Mouse (Mus musculus): ENCODE results near the gene Cnot10.
"Not testable (repeated sequence)": the region's sequence is repeated elsewhere in the genome, so short reads cannot be mapped to it uniquely, and the experiment has no call there.

The Cnot10 gene

GRCm38 (mm10) chr9:114650938-114651634, 11.1 kb upstream of the Cnot10 start:
- no peak for ATAC-seq (ENCODE audit: insufficient number of reproducible peaks, low FRiP score, low TSS enrichment)

- no peak for ATAC-seq (ENCODE audit: insufficient number of reproducible peaks, low FRiP score, low TSS enrichment)
Measured at GRCm38 (mm10) chr9:114649371-114649770, 9.4 kb upstream of the Cnot10 start.

- not testable (repeated sequence) for ATAC-seq (ENCODE audit: insufficient number of reproducible peaks, low FRiP score, low TSS enrichment)
Measured at GRCm38 (mm10) chr9:114648472-114648871, 8.5 kb upstream of the Cnot10 start.

GRCm38 (mm10) chr9:114647506-114648432, 7.8 kb upstream of the Cnot10 start:
- ATAC-seq (ENCODE audit: insufficient number of reproducible peaks, low FRiP score, low TSS enrichment) = no peak

- ATAC-seq (ENCODE audit: insufficient number of reproducible peaks, low FRiP score, low TSS enrichment) = no peak
Measured at GRCm38 (mm10) chr9:114646556-114647505, 6.8 kb upstream of the Cnot10 start.

GRCm38 (mm10) chr9:114639186-114639748, 717 bp downstream of the Cnot10 start:
- no peak for ATAC-seq (ENCODE audit: insufficient number of reproducible peaks, low FRiP score, low TSS enrichment)

GRCm38 (mm10) chr9:114636751-114637150, 3.2 kb downstream of the Cnot10 start:
- ATAC-seq (ENCODE audit: insufficient number of reproducible peaks, low FRiP score, low TSS enrichment) = no peak

- no peak for ATAC-seq (ENCODE audit: insufficient number of reproducible peaks, low FRiP score, low TSS enrichment)
Measured at GRCm38 (mm10) chr9:114636150-114636549, 3.8 kb downstream of the Cnot10 start.

- no peak for ATAC-seq (ENCODE audit: insufficient number of reproducible peaks, low FRiP score, low TSS enrichment)
Measured at GRCm38 (mm10) chr9:114632331-114632730, 7.7 kb downstream of the Cnot10 start.

- ATAC-seq (ENCODE audit: insufficient number of reproducible peaks, low FRiP score, low TSS enrichment) = no peak
Measured at GRCm38 (mm10) chr9:114626726-114627125, 13.3 kb downstream of the Cnot10 start.

GRCm38 (mm10) chr9:114624178-114624577, 15.8 kb downstream of the Cnot10 start:
- ATAC-seq (ENCODE audit: insufficient number of reproducible peaks, low FRiP score, low TSS enrichment) = no peak

- no peak for ATAC-seq (ENCODE audit: insufficient number of reproducible peaks, low FRiP score, low TSS enrichment)
Measured at GRCm38 (mm10) chr9:114621149-114621548, 18.8 kb downstream of the Cnot10 start.

- no peak for ATAC-seq (ENCODE audit: insufficient number of reproducible peaks, low FRiP score, low TSS enrichment)
Measured at GRCm38 (mm10) chr9:114614176-114614953, 25.6 kb downstream of the Cnot10 start.

- ATAC-seq (ENCODE audit: insufficient number of reproducible peaks, low FRiP score, low TSS enrichment) = no peak
Measured at GRCm38 (mm10) chr9:114613026-114613425, 27.0 kb downstream of the Cnot10 start.

- no peak for ATAC-seq (ENCODE audit: insufficient number of reproducible peaks, low FRiP score, low TSS enrichment)
Measured at GRCm38 (mm10) chr9:114612566-114612965, 27.4 kb downstream of the Cnot10 start.

- ATAC-seq (ENCODE audit: insufficient number of reproducible peaks, low FRiP score, low TSS enrichment) = no peak
Measured at GRCm38 (mm10) chr9:114610266-114610665, 29.7 kb downstream of the Cnot10 start.

GRCm38 (mm10) chr9:114603876-114604540, 36.0 kb downstream of the Cnot10 start:
- ATAC-seq (ENCODE audit: insufficient number of reproducible peaks, low FRiP score, low TSS enrichment) = peak; percentile 40; the same call in 1 of the 2 replicates

GRCm38 (mm10) chr9:114601096-114601495, 38.9 kb downstream of the Cnot10 start:
- no peak for ATAC-seq (ENCODE audit: insufficient number of reproducible peaks, low FRiP score, low TSS enrichment)

- ATAC-seq (ENCODE audit: insufficient number of reproducible peaks, low FRiP score, low TSS enrichment) = no peak
Measured at GRCm38 (mm10) chr9:114585017-114585345, 55.0 kb downstream of the Cnot10 start.

All from cerebellum, adult (tissue).